Mouse (Mus musculus) natural killer cell, adult 2 months (primary cell): ENCODE results near the gene Batf.
A peak's percentile ranks its signal among the peaks of the same experiment; 100 is the strongest.
"Not testable (repeated sequence)": the region's sequence is repeated elsewhere in the genome, so short reads cannot be mapped to it uniquely, and the experiment has no call there.

ENCODE experiments used
- DNase-seq, 2 experiments: peaks; one replicate each; pipeline ENCODE4 v3.0.0; 2022; ENCODE audit warnings: low spot score in 2 of 2

Gene Batf

GRCm38 (mm10) chr12:85684411-85685275 is 1.8 kb upstream of the Batf start:
- no peak for DNase-seq

GRCm38 (mm10) chr12:85687217-85687533 is 706 bp downstream of the Batf start:
- DNase-seq, result no peak

- peak; percentile 30 to 36 for DNase-seq
Observed at GRCm38 (mm10) chr12:85687846-85688245, 1.4 kb downstream of the Batf start.

- no peak for DNase-seq
Observed at GRCm38 (mm10) chr12:85695787-85696186, 9.3 kb downstream of the Batf start.

- DNase-seq, result no peak
Observed at GRCm38 (mm10) chr12:85696436-85696835, 10.0 kb downstream of the Batf start.

GRCm38 (mm10) chr12:85698179-85698578 is 11.7 kb downstream of the Batf start:
- DNase-seq, result not testable (repeated sequence)

- no peak for DNase-seq
Observed at GRCm38 (mm10) chr12:85700191-85700841, 13.8 kb downstream of the Batf start.

- no peak for DNase-seq
Observed at GRCm38 (mm10) chr12:85700842-85701223, 14.4 kb downstream of the Batf start.

- no peak for DNase-seq
Observed at GRCm38 (mm10) chr12:85702166-85703055, 15.9 kb downstream of the Batf start.

- DNase-seq, result peak in 1 of 2 experiments; percentile 11
Observed at GRCm38 (mm10) chr12:85703507-85703906, 17.0 kb downstream of the Batf start.

GRCm38 (mm10) chr12:85704566-85704965 is 18.1 kb downstream of the Batf start:
- DNase-seq, result peak; percentile 13

GRCm38 (mm10) chr12:85705002-85705830 is 18.7 kb downstream of the Batf start:
- DNase-seq, result peak; percentile 79 to 80

- DNase-seq, result no peak
Observed at GRCm38 (mm10) chr12:85705831-85706530, 19.5 kb downstream of the Batf start.

GRCm38 (mm10) chr12:85706906-85707305 is 20.4 kb downstream of the Batf start:
- no peak for DNase-seq

- no peak for DNase-seq
Observed at GRCm38 (mm10) chr12:85707391-85707790, 20.9 kb downstream of the Batf start.

GRCm38 (mm10) chr12:85708556-85708955 is 22.1 kb downstream of the Batf start:
- DNase-seq, result no peak

- DNase-seq, result peak in 1 of 2 experiments; percentile 48
Observed at GRCm38 (mm10) chr12:85710695-85711094, 24.2 kb downstream of the Batf start.

- no peak for DNase-seq
Observed at GRCm38 (mm10) chr12:85712587-85712986, 26.1 kb downstream of the Batf start.

- DNase-seq, result no peak
Observed at GRCm38 (mm10) chr12:85714126-85714525, 27.7 kb downstream of the Batf start.

- no peak for DNase-seq
Observed at GRCm38 (mm10) chr12:85725306-85725705, 38.8 kb downstream of the Batf start.
